Mouse (Mus musculus): Measurements from ENCODE around the gene Stum.

Gene Stum

GRCm38 (mm10) chr1:180428871-180429270 lies 54.4 kb downstream of the Stum start:
- DNase-seq (ENCODE audit: low read depth, low spot score) = no peak

- peak; percentile 69 for DNase-seq (ENCODE audit: low read depth, low spot score)
Measured at GRCm38 (mm10) chr1:180428101-180428712, 55.1 kb downstream of the Stum start.

DNA sequence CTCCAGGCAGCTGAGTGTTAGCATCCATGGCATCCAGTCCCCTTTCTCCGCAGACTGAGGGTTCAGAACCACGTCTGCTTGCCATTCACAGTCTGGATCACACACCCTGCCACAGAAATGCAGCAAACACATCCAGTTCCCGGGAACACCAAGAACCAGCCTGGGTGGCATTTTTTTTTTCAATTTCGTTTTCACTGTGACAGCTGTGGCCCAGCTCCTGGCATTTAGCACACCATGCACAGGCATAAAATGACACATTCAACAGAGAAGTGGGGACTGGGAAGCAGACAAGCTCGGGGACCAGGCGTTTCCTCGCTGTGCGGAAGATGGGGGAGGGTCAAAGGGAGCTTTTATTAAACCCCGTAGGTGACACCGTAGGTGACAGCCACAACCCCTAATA lies 55.6 kb downstream of the Stum start:
- DNase-seq (ENCODE audit: low read depth, low spot score) = no peak

GRCm38 (mm10) chr1:180426405-180426804 lies 56.9 kb downstream of the Stum start:
- DNase-seq (ENCODE audit: low read depth, low spot score) = no peak

DNA sequence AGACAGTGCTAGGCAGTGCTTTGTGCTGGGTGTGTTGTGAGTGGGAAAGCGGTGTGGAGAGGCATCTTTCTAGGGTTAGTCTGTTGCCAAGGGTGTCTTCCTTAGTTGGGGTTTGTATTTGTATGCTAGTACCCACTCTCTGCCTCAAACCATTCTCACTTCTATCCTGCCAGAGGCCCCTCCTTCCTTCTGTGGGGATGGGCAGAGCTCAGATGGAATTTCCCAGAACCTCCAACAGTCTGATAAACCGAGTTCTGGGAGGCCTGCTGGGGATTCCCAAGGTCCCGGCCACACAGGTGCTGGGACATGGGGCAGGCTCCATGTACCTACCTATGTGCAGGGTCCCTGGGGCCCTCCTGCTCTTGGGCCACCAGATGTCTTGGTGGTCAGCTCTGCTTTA lies 59.4 kb downstream of the Stum start:
- no peak for DNase-seq (ENCODE audit: low read depth, low spot score)

DNA sequence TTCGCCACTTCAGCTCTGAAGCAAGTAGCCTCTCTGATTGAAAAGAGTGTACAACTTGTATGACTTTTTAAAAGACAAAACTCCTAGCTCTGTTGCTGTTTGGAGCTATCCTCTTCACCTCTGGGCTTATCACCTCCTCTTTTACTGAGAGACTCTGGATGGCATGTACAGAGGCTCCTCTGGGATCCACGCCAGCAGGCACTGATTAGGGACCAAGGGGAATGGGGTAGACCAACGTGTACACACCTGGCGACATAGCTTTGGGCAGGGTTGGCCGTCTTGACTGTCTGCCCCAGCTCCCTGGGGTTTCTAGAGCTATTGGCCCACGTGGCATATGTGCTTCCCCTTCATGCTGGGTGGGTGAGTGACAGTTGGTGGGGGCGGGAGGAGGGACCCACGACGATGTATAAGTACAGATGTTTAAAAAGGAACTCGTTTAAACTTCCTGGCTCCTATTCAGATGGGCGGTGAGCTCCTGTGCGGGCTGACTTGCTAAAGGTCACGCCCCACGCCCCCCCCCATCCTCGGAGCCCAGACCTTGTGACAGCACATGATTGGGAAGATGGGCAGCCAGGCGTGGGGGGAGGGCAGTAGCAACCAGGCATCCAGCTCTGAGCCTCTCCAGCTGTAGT lies 60.2 kb downstream of the Stum start:
- no peak for DNase-seq (ENCODE audit: low read depth, low spot score)

DNA sequence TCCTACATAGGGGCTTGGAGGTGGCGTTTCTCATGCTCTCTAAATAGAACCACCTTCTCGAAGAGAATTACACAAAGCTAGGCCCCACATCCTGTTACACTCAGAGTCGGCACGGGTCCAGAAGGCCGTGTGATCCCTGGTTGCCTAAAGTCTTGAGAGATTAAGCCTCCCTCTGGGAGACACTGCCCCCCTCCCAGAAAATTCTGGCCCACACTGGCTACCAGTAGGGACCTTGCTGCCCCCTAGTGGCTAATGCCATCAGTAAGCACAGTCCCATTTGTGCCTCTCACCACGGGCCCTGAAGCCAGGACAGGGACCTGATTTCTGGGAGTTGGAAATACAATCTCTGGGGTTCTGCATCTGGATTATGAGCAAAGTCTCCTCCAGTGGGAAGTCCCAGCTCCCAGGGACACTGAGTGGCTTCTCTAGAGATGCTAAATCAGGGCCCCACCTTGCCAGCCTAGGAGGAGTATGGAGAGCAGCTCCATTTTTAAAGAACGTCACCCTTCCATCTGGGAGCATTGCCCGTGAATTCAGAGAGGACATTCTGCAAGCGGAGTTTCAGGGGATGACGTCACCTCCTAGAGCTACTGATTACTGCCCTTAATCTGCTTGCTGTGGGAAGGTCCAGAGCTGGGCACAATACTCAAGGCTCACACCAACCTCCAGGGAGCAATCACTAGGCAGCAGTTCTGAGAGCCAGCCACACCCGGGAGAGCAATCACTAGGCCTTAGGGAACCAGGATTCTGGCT lies 61.1 kb downstream of the Stum start:
- DNase-seq (ENCODE audit: low read depth, low spot score) = peak; percentile 65

DNA sequence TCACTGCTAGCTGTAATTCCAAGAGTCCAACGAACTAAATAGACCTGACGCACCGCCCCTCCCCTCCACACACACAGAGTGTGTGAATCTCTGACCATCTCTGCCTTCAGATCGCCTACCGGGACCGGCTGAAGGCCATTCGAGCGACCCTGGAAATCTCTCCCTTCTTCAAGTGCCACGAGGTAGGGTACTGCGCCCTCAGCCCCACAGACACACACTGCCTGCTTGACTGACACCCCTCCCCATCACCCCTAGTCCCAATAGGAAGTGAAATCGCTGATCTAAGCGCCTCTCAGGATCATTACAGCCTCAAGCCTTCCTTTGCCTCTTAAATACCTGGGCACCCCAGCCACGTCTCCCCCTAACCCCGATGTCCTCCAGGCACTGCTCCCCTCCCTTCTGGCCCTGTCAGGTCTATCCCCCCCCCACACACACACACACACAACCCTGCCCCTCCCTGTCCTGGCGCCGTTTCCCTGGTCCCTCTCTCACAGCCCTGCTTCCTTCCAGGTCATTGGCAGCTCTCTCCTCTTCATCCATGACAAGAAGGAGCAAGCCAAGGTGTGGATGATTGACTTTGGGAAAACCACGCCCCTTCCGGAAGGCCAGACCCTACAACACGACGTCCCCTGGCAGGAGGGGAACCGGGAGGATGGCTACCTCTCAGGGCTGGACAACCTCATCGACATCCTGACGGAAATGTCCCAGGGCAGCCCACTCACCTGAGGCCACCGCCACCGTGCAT lies 62.0 kb downstream of the Stum start:
- no peak for DNase-seq (ENCODE audit: low read depth, low spot score)

DNA sequence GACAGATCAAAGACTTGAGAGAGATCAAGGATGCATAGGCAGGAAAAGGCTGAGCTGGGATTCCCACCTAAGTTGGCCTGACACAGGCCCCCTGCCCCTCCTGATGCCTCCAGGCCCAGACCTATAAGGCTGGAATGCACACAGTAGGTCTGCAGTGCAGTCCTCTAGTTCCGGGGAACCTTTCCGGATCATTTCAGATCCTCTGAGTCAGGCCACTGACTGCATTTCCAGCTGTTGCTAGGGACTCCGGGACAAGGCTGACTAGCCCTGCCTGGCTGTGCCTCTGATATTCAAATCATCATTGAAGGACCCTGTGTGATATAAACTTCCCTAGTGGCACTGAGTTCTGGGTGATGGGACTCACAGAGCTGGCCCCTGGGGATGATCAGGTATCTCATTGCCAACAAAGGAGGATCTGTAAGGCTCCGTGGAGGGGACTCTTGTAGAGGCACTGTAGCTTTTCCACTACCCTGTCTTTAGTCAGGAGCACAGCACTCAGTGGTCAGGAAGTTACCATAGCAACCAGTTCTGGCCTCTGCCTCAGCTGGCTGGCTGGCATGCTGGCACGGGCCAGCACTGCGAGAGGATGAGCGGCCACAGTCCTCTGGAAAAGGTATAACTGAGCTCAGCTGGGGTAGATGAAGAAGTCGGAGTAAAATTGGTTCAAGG lies 62.7 kb downstream of the Stum start:
- no peak for DNase-seq (ENCODE audit: low read depth, low spot score)

DNA sequence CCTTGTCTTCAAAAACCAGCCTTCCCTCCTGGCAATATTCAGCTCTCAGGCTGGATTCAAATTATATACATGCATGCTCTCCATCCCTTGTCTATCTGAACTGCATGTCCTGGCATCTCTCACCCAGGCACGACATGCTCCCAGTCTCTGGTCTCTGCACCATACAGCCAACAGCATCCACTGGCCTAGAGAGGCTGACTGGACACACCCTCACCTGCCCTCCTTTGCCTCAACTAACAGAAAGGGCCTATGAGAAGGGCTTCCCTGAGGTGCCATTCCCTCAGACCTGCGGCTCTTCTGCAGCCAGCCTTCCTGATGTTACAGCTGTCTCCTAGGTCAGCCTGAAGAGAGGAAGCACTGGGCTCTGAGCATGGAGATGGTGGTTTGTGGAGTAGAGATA lies 64.2 kb downstream of the Stum start:
- no peak for DNase-seq (ENCODE audit: low read depth, low spot score)

DNA sequence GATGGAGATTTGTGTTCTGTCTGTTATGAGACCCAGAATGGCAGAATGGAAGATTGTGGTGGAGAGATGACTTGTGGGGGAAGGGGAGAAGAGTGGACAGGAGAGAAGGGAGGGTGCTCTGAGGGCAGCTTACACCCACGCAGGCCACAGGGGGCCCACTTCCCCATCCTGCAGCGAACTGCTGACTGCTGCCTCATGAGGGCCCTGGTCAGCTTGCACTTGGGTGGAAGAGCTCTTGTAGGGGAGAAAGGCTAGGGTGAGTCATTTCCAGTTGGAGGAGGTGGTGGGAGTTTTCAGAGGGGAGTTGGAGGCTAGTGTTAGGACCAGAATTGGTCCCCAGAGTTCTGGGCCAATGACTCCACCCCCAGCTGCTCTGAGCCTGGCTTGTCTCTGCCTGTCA lies 66.2 kb downstream of the Stum start:
- DNase-seq (ENCODE audit: low read depth, low spot score) = no peak

GRCm38 (mm10) chr1:180415836-180416235 lies 67.5 kb downstream of the Stum start:
- no peak for DNase-seq (ENCODE audit: low read depth, low spot score)

DNA sequence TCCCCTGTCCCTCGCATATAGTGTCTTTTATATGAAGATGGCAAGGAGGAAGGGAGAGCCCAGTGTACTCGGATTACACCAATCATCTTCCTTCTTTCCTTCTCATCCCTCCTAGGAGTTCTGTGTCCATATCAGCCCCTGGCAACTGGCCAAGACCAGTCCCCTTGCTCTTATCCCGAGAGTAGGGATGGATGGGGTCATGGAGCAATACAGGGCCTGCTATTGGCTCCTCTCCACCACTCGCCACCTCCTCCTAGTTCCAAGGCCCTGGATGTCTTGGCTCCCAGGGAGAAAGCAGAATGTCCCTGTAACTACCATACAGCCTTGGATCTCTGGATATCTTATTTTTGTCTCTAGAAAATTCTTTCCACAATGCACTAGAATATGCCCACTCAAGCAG lies 68.2 kb downstream of the Stum start:
- no peak for DNase-seq (ENCODE audit: low read depth, low spot score)

DNA sequence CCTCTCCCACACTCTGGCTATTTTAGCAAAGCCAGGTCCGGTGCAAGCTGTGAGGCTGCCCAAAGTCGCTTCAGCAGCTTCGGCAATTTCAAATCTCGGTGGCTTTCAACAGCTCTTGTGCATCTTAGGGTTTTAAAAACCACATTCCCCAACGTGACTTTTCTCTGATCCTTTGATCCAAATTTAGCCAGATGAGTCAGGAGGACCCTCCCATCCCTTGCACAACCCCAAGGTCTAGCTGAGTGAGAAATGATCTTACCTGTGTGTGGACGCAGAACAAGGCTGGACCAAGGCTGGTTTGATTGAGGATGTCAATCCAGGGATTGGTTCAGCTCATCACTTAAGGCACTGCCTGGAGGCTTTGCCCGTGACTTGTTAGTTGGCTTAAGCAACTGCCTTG lies 73.0 kb downstream of the Stum start:
- DNase-seq (ENCODE audit: low read depth, low spot score) = no peak

GRCm38 (mm10) chr1:180409771-180410170 lies 73.5 kb downstream of the Stum start:
- DNase-seq (ENCODE audit: low read depth, low spot score) = no peak

- no peak for DNase-seq (ENCODE audit: low read depth, low spot score)
Measured at GRCm38 (mm10) chr1:180408832-180409231, 74.5 kb downstream of the Stum start.

GRCm38 (mm10) chr1:180407727-180408719 lies 75.3 kb downstream of the Stum start:
- DNase-seq (ENCODE audit: low read depth, low spot score) = no peak

DNA sequence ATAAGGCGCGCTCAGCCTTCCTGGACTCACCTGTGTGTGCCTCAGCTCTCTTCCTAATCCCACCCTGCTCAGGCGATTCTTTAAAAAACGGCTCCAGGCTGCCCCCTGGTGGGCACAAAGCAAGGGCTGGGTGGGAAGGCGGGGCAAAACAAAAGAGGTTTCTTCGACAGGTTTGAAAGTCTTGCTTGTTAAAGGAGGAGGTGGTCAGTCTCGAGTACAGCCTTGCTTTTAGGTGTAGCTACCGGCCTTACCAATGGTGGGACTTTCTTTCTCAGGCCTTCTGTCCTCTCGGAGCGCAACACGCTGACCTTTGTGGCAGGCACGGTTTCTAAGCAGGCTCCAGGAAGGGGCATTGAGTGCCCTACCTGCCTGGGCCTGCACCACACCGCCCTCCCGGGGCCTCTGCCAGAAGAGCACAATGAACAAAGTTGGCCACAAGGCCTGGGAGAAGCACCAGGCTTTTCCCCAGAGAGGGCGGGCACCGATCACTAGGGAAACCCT lies 76.1 kb downstream of the Stum start:
- peak; percentile 80 for DNase-seq (ENCODE audit: low read depth, low spot score)

DNA sequence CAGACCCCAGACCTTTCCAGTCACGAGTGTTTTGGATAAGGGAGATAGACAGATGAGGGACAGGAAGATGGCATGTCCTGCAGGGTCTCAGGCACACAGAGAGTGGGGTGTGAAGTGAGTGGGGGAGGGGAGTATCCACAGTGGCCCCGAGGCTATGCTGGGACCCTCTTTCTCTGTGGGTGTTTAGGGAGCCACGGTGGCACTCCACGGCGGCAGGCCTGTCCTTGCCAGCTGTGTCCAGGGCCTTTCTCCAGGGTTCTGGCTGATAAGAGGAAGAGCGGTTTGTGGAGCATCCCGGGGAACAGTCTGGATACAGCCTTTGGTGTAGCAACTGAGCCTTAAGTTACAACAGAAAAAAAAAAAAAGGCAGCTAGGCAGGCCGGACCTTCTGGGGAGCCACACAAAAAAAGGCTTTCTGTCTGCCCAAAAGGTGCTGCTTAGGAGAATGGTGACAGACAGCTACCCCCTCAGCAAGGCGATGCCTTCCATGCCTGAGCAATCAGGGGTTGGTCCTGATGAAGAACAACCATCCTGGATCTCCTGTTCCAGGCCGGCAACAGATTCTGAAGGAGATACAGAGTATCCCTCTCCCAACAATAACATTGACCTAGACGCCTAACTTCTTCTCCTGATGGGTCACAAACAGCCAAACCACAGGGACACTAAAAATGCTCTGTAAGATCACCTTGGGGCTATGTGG lies 76.8 kb downstream of the Stum start:
- DNase-seq (ENCODE audit: low read depth, low spot score) = no peak

Data from A20 (cell line).